Mouse (Mus musculus) spleen, adult 18-20 months (tissue): ENCODE measurements around the gene Gm10439.
"Not testable (repeated sequence)": the region's sequence is repeated elsewhere in the genome, so short reads cannot be mapped to it uniquely, and the experiment has no call there.

Experiments
- DNase-seq, 2 experiments: peaks; one replicate each; pipeline ENCODE4 v3.0.0; 2022; ENCODE audit warnings: mixed read lengths in 2 of 2

Gm10439 gene

GRCm38 (mm10) chrX:149594270-149594669, at the start of gene Gm10439:
Gm10439 (plus strand) TSS chrX:149594570.
- not testable (repeated sequence) for DNase-seq
